Mouse (Mus musculus): ENCODE measurements around the gene Hgfac.

GRCm38 (mm10) chr5:35050541-35050940 is 9.2 kb downstream of the Hgfac start:
- TF ChIP-seq CTCF (IDR thresholded peaks at IDR 0.05; ENCODE audit: low read depth, low read length) (no peak), POLR2A (IDR thresholded peaks at IDR 0.05; ENCODE audit: borderline replicate concordance, low read depth, low read length) (no peak)

Measured in bone marrow macrophage, adult 2 months (primary cell).